Mouse (Mus musculus): ENCODE measurements around the gene Pafah2.

Gene Pafah2

GRCm38 (mm10) chr4:134460277-134460676 lies 64.2 kb downstream of the Pafah2 start:
- DNase-seq (ENCODE audit: low read depth, low spot score), result no peak

DNA sequence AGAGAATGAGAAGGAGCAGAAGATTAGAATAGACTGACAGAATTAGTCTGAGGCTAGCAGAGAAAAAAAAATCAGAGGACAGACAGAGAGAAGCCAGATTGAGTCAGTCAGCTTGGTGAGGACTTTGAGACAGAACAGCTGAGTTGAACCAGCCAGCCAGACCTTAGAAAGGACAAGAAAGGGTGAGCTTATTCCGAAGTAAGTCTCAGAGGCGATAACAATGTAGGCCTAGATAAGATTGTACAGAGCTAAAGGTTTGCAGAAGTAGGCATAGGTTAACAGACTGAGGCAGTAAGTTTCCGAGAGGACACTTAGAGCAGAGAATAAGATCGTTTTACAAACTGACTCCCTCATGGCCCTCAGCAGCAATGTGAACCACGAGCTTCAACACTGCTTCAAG lies 65.1 kb downstream of the Pafah2 start:
- DNase-seq (ENCODE audit: low read depth, low spot score), result no peak

GRCm38 (mm10) chr4:134465789-134466188 lies 69.7 kb downstream of the Pafah2 start:
- DNase-seq (ENCODE audit: low read depth, low spot score), result no peak

GRCm38 (mm10) chr4:134466381-134467262 lies 70.5 kb downstream of the Pafah2 start:
- DNase-seq (ENCODE audit: low read depth, low spot score), result no peak

DNA sequence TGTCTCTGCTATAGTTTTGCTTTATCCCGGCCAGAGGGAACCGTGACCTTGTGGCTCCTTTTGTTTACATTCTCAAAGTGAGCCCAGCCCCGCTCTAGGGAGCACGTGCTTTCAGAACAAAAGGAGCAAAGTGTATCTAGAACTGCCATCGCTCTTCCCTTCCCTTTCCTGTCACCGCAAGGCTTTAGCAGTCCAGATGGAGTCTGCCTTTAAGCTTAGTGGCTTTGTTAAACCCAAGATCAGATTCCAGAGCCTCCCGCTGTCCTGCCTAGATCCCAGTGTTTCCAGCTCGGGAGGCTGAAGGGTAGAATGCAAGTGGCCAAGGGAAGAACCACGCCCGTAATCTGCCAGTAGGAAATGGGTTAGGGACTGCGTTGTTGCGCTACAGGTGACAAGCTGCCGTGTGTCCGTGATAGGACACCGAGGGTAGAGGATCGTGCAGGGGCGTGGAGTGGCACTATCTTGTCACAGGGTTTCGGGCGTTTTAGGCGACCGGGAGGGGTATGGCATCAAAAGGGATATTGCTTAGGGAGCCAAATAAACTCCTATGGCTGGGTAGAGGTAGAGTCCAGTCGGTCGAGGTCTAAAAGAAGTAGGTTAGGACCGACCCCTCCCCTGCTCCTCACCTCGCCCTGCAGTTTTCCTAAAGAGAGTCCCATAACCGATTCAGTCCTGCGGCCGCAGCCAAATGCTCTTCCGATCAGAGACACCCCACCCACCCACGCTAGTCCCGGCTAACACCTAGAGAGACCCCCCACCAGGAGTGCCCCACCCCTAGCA lies 71.5 kb downstream of the Pafah2 start:
- DNase-seq (ENCODE audit: low read depth, low spot score), result peak; percentile 24

DNA sequence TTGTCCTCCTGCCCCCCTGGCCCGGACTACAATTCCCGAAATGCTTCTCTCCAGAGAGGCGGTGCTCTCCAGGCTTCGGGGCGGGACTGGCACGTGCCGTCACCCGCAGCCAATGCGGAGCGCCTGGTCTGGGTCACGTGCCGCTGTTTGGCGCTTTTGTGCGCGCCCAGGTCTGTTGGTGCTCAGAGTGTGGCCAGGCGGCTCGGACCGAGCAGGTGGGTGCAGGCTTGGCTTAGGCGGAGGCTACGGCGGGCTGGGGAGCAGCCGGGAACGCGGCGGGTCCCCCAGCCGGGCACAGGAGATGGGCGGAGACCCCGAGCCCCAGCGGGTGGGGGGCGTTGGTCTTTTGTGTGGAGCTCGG lies 72.1 kb downstream of the Pafah2 start, which contains the start of gene Stmn1:
Gene Stmn1, plus strand, starts transcription at position 106 of the 361 bp plus-strand sequence.
- peak; percentile 95 for DNase-seq (ENCODE audit: low read depth, low spot score)

GRCm38 (mm10) chr4:134468578-134469266 lies 72.6 kb downstream of the Pafah2 start:
- peak; percentile 88 for DNase-seq (ENCODE audit: low read depth, low spot score)

- peak; percentile 39 for DNase-seq (ENCODE audit: low read depth, low spot score)
Observed at GRCm38 (mm10) chr4:134469341-134469796, 73.2 kb downstream of the Pafah2 start.

DNA sequence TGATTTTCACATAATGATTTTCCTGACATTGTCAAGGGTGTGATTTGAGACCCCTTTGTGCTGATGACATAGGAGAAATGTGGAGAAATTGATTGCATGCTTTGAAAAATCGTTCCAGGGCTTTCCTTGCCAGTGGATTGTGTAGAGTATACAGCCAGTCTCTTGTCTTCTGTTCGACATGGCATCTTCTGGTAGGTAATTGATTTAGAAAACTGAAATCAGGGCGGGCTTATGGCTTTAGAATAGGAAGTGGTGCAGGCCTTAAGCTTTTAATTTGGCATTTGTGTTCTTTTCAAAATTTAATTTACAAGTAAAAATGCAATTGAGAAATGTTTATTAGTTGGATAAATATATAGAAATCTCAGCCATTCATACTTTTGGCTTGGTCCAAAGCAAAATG lies 73.9 kb downstream of the Pafah2 start:
- no peak for DNase-seq (ENCODE audit: low read depth, low spot score)

DNA sequence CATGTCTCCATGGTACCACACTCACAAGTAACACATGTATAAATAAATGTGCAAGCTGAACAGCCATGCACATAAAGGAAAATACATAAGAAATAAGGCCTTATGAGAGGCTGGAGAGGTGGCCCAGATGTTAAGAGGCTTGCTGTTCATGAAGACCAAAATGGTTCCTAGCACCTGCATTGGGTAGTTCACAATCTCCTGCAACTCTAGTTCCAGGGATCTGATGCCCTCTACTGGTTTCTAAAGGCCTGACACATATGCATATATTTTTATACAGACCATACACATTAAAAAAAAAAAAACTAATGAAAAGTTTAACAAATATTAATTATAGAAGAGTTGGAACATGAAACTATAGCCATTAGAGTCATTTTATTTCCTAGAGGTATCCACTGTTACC lies 75.3 kb downstream of the Pafah2 start:
- peak; percentile 55 for DNase-seq (ENCODE audit: low read depth, low spot score)

DNA sequence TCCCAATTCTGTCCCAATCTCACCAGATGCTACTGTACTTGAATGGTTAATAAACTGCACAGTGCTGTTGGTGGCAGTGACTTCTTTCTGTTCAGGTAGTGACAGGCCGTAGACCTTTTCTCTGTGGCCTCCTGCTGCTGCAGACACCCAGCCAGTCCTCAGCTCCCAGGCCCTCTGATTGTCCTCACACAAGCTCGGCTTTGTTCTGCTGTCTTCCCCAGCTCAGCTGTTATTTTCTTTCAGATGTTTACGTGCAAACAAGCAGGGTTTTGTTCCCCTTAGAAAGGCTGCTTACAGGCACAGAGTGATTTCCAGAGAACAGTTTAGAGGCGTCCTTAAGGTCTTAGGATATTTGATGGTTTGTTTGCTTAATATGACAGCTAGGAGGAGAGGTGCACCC lies 77.6 kb downstream of the Pafah2 start:
- DNase-seq (ENCODE audit: low read depth, low spot score), result no peak

DNA sequence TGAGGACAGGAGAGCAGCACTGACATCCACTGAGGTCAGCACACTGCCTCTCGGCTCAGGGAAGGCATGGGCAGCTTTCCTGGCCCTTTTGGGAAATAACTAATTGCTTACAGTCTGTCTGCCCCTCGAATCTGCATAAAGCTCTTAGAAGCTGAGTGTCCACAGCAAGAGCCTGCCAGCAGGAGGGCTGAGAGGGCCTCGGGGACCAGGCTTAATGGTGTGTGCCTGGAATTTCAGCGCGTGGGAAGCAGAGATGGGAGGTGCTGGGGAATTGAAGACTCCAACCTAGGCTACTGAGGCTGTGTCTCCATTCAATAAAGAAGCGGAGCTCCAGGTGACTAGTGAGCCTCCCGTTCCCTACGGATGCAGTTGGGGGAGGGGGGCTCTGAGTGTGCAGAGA lies 78.1 kb downstream of the Pafah2 start:
- no peak for DNase-seq (ENCODE audit: low read depth, low spot score)

DNA sequence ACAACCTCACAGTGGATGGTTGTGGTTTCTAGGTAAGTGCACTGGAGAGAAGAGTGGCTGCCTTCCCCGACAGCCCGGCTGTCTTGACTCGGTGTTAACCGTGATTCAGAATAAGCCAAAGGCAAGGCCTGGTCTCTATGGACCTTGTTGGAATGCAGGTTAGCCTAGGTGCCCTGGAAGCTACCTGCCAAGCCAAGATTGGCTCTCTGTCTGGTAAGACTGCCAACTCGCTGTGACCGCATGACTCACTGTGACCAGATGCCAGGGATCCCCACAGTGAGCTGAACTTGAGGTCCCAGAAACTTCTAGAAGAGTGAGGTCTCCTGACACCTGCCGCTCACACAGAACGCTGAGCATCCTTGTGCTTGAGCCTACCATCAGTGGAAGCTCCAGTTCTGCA lies 80.8 kb downstream of the Pafah2 start:
- no peak for DNase-seq (ENCODE audit: low read depth, low spot score)
